Mouse (Mus musculus) cortical plate, adult 2 months (tissue): ENCODE results near the gene Gm12248.
"Not testable (repeated sequence)": the region's sequence is repeated elsewhere in the genome, so short reads cannot be mapped to it uniquely, and the experiment has no call there.

Source experiments
- CTCF ChIP-seq: fragments of 200-500 bp; IDR thresholded peaks from 2 replicates; pipeline ENCODE4 v1.5.1; 2011; ENCODE audit warnings: mild to moderate bottlenecking, control low read depth, low read length; ENCODE audit not compliant: insufficient read depth; ENCODE audit errors: extremely low read depth
- POLR2A ChIP-seq: fragments of 200-500 bp; IDR thresholded peaks from 2 replicates; pipeline ENCODE4 v1.6.1; 2011; ENCODE audit warnings: mild to moderate bottlenecking, low read length, control low read depth; ENCODE audit not compliant: insufficient read depth; ENCODE audit errors: extremely low read depth

GRCm38 (mm10) chr11:58059752-58060151 lies 33.2 kb downstream of the Gm12248 start:
- not testable (repeated sequence) for TF ChIP-seq CTCF, POLR2A
